Mouse (Mus musculus) lung, postnatal 0 days (tissue): ENCODE measurements around the gene Klhl32. TPM values are rescaled to one million over a fixed set of nuclear protein-coding genes. Genes with fewer than 3 reads are reported as not detected.

ENCODE experiments used
- ATAC-seq: fragments of 200-750 bp; cut with Nextera tagmentation; 2 replicates; pipeline ENCODE4 v1.8.0; 2017; ENCODE audit warnings: moderate library complexity
- DNase-seq: peaks from one replicate; pipeline ENCODE4 v3.0.0-alpha.2; 2016; ENCODE audit warnings: low spot score
- H3K27ac ChIP-seq: fragments of 300-500 bp; sonication (generic); 2 replicates; pipeline ENCODE4 v1.5.1; 2014; ENCODE audit warnings: antibody characterized with exemption, mild to moderate bottlenecking, low read length, mixed read lengths
- H3K27me3 ChIP-seq: fragments of 300-500 bp; sonication (generic); replicated peaks from 2 replicates; pipeline ENCODE4 v1.6.1; 2014; ENCODE audit warnings: low read length, mixed read lengths; ENCODE audit not compliant: insufficient read depth
- H3K36me3 ChIP-seq: fragments of 300-500 bp; sonication (generic); 2 replicates; pipeline ENCODE4 v1.6.1; 2014; ENCODE audit warnings: low read length, mixed read lengths; ENCODE audit not compliant: insufficient read depth
- H3K4me1 ChIP-seq: fragments of 300-500 bp; sonication (generic); 2 replicates; pipeline ENCODE4 v1.6.1; 2014; ENCODE audit warnings: antibody characterized with exemption, low read depth, low read length, mixed read lengths; ENCODE audit not compliant: insufficient read depth
- H3K4me2 ChIP-seq: fragments of 300-500 bp; sonication (generic); replicated peaks from 2 replicates; pipeline ENCODE4 v1.6.1; 2014; ENCODE audit warnings: low read depth, mild to moderate bottlenecking, low read length, moderate library complexity, mixed read lengths
- H3K4me3 ChIP-seq: fragments of 300-500 bp; sonication (generic); 2 replicates; pipeline ENCODE4 v1.5.1; 2014; ENCODE audit warnings: low read depth, low read length
- H3K9ac ChIP-seq: fragments of 300-500 bp; sonication (generic); replicated peaks from 2 replicates; pipeline ENCODE4 v1.6.1; 2014; ENCODE audit warnings: low read depth, mild to moderate bottlenecking
- H3K9me3 ChIP-seq: fragments of 300-500 bp; sonication (generic); 2 replicates; pipeline ENCODE4 v1.6.1; 2016; ENCODE audit warnings: low read length, mixed read lengths
- CTCF ChIP-seq: IDR thresholded peaks from 2 replicates; pipeline ENCODE4 v1.5.1; 2016; ENCODE audit warnings: antibody characterized with exemption, mild to moderate bottlenecking
- EP300 ChIP-seq: IDR thresholded peaks from 2 replicates; pipeline ENCODE4 v1.6.1; 2016; ENCODE audit warnings: antibody characterized with exemption, mild to moderate bottlenecking, control low read depth
- WGBS: fragments of 180-500 bp; shearing (Covaris S2); extraction: QIAGEN DNeasy Blood & Tissue Kit; methylation state at CpG from one replicate; pipeline ENCODE4 v1.1.7; 2014; 5-methylcytosine and 5-hydroxymethylcytosine counted together
- polyA plus RNA-seq: library from polyadenylated mRNA; unstranded; fragments of >200 nt; fragmentation: Nextera tagmentation; extraction: Ambion mirVana; gene quantifications from 2 replicates; pipeline ENCODE4 v1.2.1, GENCODE M21; 2015

Gene Klhl32
- polyA plus RNA-seq, 1 experiment from 2014 or later, result 0.95 TPM

DNA sequence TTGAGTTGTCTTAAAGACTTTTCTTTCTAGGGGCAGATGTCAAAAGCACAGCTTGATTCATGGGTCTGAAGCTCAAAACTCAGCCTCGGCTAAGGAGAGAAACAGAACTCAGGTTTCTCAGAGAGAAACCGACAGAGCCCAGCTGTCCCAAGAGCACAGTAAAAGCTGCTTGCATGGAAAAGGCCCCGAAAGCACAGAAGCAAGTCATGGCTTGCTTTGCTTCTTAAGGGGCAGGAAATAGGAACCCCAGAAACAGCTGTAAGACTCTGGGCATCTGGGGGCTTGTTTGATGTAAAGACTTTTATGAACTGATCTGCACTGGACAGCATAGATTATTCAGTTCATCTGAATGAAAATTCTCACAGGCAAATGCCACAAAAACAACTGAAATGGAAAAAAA lies 53.1 kb downstream of the Klhl32 start:
- DNase-seq, result no peak
- no peak for ATAC-seq
- 57% methylated on average over 3 of the region's 3 CpGs for WGBS
- H3K4me1 ChIP-seq, result no peaks in the 10 kb centered on the region
- H3K27me3 ChIP-seq, result no peaks in the 10 kb centered on the region
- no peak overlapping the region for H3K9ac ChIP-seq
- H3K9me3 ChIP-seq, result no peaks in the 10 kb centered on the region
- no peaks in the 10 kb centered on the region for H3K36me3 ChIP-seq
- no peak overlapping the region for H3K4me2 ChIP-seq
- H3K4me3 ChIP-seq, result no peak overlapping the region
- TF ChIP-seq CTCF (no peak), EP300 (no peak)
- H3K27ac ChIP-seq, result no peak overlapping the region

DNA sequence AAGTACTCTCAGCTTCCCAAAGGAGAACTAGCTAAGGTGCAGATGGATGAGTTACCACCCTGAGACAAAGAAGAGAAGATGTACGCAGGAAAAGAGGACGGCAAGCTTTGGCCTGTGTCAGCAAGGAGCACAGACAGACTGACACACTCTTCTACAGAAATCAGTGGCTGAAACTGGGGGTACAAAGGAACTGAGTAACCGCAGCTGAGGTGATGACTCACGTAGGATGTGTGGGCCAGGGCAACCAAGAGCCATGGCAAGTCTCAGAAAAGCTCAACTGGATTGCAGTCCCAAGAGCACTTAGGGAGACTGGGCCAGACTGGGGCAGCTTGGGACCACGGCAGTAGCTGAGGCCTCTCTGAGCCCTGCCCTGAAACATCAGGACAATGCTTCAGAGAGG lies 53.6 kb downstream of the Klhl32 start:
- 81% methylated on average over 5 of the region's 5 CpGs for WGBS
- ATAC-seq, result no peak

DNA sequence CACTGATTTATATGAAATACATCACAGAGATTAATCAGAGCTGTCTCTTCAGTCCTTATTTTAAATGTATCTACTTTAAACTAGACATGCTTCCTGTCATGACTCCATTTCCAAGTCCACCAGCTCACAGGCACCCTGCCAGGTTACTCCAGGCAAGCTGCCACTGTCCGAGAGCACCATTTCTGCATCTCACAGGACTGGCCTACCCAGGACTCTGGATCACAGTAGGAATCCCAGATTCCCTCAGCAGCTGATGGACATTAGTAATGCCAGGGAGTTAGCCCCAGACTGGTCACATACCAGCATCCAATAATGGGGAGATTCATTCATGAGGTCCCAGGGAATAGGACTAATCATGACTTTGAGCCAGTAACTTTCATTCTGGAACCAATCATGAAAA lies 54.7 kb downstream of the Klhl32 start:
- ATAC-seq (no peak), DNase-seq (no peak)
- WGBS, result 48% methylated on average over 1 of the region's 1 CpGs
- Histone ChIP-seq H3K4me2 (no peak overlapping the region), H3K36me3 (no peaks in the 10 kb centered on the region), H3K4me1 (no peaks in the 10 kb centered on the region), H3K9me3 (no peaks in the 10 kb centered on the region), H3K27me3 (no peaks in the 10 kb centered on the region), H3K9ac (no peak overlapping the region), H3K4me3 (no peak overlapping the region), H3K27ac (no peak overlapping the region)
- TF ChIP-seq CTCF (no peak), EP300 (no peak)

More for the DNA sequence above, 53.6 kb downstream of the Klhl32 start:
- H3K4me2 ChIP-seq, result no peak overlapping the region
- H3K4me1 ChIP-seq, result no peaks in the 10 kb centered on the region
- H3K27ac ChIP-seq, result no peak overlapping the region
- H3K9ac ChIP-seq, result no peak overlapping the region
- no peak overlapping the region for H3K4me3 ChIP-seq
- no peaks in the 10 kb centered on the region for H3K36me3 ChIP-seq
- no peaks in the 10 kb centered on the region for H3K27me3 ChIP-seq
- TF ChIP-seq EP300 (no peak), CTCF (no peak)
- H3K9me3 ChIP-seq, result no peaks in the 10 kb centered on the region
- no peak for DNase-seq

DNA sequence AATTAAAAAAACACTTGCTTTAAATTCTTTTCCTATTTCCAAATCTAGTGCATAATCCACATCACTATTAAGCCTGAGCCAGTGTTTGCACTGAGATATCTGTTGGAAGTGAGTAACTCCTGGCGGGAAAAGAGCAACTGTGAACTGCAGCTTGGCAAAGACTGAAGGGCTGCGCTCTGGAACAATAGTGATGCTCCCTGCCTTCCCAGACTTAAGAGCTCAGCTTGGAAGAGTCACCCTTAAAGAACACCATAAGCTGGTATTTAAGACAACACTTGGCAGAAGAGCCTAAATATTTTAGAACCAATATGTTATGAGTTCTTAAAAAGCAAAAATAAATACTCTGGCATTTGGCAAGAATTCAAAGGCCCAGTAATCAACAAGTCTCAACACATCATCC lies 55.7 kb downstream of the Klhl32 start:
- Histone ChIP-seq H3K9ac (no peak overlapping the region), H3K27me3 (no peaks in the 10 kb centered on the region), H3K9me3 (no peaks in the 10 kb centered on the region), H3K4me1 (no peaks in the 10 kb centered on the region), H3K36me3 (no peaks in the 10 kb centered on the region), H3K4me2 (no peak overlapping the region), H3K27ac (no peak overlapping the region), H3K4me3 (no peak overlapping the region)
- ATAC-seq, result no peak
- DNase-seq, result no peak
- no peak for TF ChIP-seq EP300
- TF ChIP-seq CTCF, result no peak
- WGBS, result 74% methylated on average over 2 of the region's 2 CpGs

DNA sequence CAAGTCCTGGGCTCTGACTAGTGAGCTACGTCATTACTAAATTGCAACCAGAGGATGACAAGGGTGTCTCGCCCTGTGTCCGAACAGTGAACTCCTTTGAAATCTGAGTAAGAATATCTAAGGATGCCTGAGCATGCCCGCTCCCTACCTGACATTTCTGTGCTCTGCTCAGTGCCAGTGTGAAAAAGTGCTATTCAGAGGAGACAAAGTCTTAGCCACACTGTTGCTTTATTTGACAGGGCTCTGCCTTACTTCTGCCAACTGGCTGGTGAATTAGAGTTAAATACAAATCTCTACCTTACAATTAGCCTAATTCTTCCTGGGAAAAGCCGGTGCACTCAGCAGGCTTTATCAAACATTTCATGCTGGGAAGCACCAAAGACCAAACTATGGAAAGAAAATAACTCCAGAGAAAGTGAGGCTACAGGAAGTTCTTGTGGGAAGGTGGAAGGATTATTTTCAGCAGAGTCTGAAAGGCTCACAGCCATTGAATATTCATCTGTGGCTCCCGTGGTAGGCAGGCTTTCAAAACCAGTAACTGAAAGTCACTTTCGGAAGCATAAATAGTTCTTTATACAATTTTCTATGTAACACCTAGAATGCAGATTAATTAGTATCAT lies 57.1 kb downstream of the Klhl32 start:
- 57% methylated on average over 7 of the region's 7 CpGs for WGBS
- Histone ChIP-seq H3K4me1 (no peaks in the 10 kb centered on the region), H3K27me3 (no peaks in the 10 kb centered on the region), H3K9ac (no peak overlapping the region), H3K36me3 (no peaks in the 10 kb centered on the region), H3K9me3 (no peaks in the 10 kb centered on the region), H3K4me3 (no peak overlapping the region), H3K4me2 (no peak overlapping the region), H3K27ac (no peak overlapping the region)
- no peak for ATAC-seq
- no peak for DNase-seq
- TF ChIP-seq EP300, result no peak
- no peak for TF ChIP-seq CTCF

DNA sequence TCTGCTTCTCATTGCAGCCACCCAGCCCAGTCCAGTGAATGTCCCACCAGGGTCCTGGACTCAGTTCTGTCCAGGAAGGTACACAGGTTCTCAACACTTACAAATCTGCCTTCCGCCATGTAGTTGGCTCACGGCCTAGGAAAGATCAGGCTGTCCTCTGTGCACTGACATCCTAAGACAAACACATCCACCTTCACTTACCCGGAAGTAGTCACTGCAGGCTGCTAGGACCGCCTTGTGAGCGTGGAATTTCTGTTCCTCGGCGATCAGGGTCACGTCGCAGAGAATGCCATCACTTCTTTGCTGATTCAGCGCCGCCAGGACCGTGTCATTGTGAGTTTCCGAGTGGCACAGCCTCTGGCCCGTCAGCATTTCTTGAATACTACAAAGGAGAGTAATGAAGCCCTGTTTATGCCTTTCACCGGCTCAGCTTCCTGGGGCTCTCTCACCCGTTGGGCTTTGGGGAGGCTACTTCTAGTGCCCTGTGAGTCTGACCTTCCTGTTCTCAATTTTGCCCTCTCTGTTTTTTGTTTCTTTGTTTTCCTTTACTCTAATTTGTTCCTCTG lies 58.4 kb downstream of the Klhl32 start:
- H3K27me3 ChIP-seq, result no peaks in the 10 kb centered on the region
- H3K4me1 ChIP-seq, result no peaks in the 10 kb centered on the region
- no peaks in the 10 kb centered on the region for H3K9me3 ChIP-seq
- 25% methylated on average over 16 of the region's 16 CpGs for WGBS
- H3K4me2 ChIP-seq, result peak overlapping the region; percentile 44
- no peak for TF ChIP-seq CTCF
- TF ChIP-seq EP300, result no peak
- DNase-seq (no peak), ATAC-seq (peak; percentile 14; the same call in 1 of the 2 replicates)
- no peak overlapping the region for H3K9ac ChIP-seq
- H3K27ac ChIP-seq, result no peak overlapping the region
- no peaks in the 10 kb centered on the region for H3K36me3 ChIP-seq
- peak overlapping the region; percentile 1; the same call in 1 of the 2 replicates for H3K4me3 ChIP-seq
